Mouse (Mus musculus) lung, embryonic 14.5 days (tissue): ENCODE results near the gene Spata20. TPM values are rescaled to one million over a fixed set of nuclear protein-coding genes. Genes with fewer than 3 reads are reported as not detected.

Experiments used
- ATAC-seq: fragments of 200-750 bp; cut with Nextera tagmentation; 2 replicates; pipeline ENCODE4 v1.8.0; 2017; ENCODE audit warnings: mild to moderate bottlenecking, moderate TSS enrichment, moderate library complexity; ENCODE audit not compliant: insufficient read depth
- DNase-seq: peaks from one replicate; pipeline ENCODE4 v3.0.0-alpha.2; 2015
- H3K27ac ChIP-seq: fragments of 300-500 bp; sonication (generic); 2 replicates; pipeline ENCODE4 v1.5.1; 2014; ENCODE audit warnings: low read depth, mild to moderate bottlenecking, moderate library complexity
- H3K27me3 ChIP-seq: fragments of 300-500 bp; sonication (generic); 2 replicates; pipeline ENCODE4 v1.6.1; 2014; ENCODE audit warnings: low read length, control low read depth; ENCODE audit not compliant: insufficient read depth
- H3K36me3 ChIP-seq: fragments of 300-500 bp; sonication (generic); 2 replicates; pipeline ENCODE4 v1.6.1; 2014; ENCODE audit warnings: control low read depth; ENCODE audit not compliant: insufficient read depth
- H3K4me1 ChIP-seq: fragments of 300-500 bp; sonication (generic); 2 replicates; pipeline ENCODE4 v1.6.1; 2014; ENCODE audit warnings: antibody characterized with exemption, control low read depth; ENCODE audit not compliant: insufficient read depth
- H3K4me2 ChIP-seq: fragments of 300-500 bp; sonication (generic); 2 replicates; pipeline ENCODE4 v1.6.1; 2014; ENCODE audit warnings: mild to moderate bottlenecking
- H3K4me3 ChIP-seq: fragments of 300-500 bp; sonication (generic); 2 replicates; pipeline ENCODE4 v1.5.1; 2014; ENCODE audit warnings: low read depth, low read length
- H3K9ac ChIP-seq: fragments of 300-500 bp; sonication (generic); 2 replicates; pipeline ENCODE4 v1.6.1; 2014
- H3K9me3 ChIP-seq: fragments of 300-500 bp; sonication (generic); 2 replicates; pipeline ENCODE4 v1.6.1; 2016; ENCODE audit warnings: low read depth, low read length, control low read depth
- CTCF ChIP-seq: IDR thresholded peaks from 2 replicates; pipeline ENCODE4 v1.5.1; 2016; ENCODE audit warnings: antibody characterized with exemption, low read depth
- WGBS: fragments of 180-500 bp; shearing (Covaris S2); extraction: QIAGEN DNeasy Blood & Tissue Kit; methylation state at CpG from one replicate; pipeline ENCODE4 v1.1.7; 2014; 5-methylcytosine and 5-hydroxymethylcytosine counted together
- polyA plus RNA-seq: library from polyadenylated mRNA; unstranded; fragments of >200 nt; fragmentation: Nextera tagmentation; extraction: Ambion mirVana; gene quantifications from 2 replicates; pipeline ENCODE4 v1.2.1, GENCODE M21; 2014

Spata20 gene
- 0.42 TPM in 1 of 2 replicates, not detected in the other for polyA plus RNA-seq

- peak; percentile 87 for ATAC-seq
Measured at GRCm38 (mm10) chr11:94486001-94486400, at the start of gene Spata20. TSS of gene Spata20 (minus strand) at chr11:94486179.

GRCm38 (mm10) chr11:94533171-94533570 is 47.2 kb upstream of the Spata20 start:
- Histone ChIP-seq H3K4me3 (no peak overlapping the region), H3K9me3 (no peaks in the 10 kb centered on the region), H3K27ac (no peak overlapping the region), H3K27me3 (no peaks in the 10 kb centered on the region), H3K4me2 (no peak overlapping the region), H3K4me1 (no peaks in the 10 kb centered on the region), H3K9ac (no peak overlapping the region), H3K36me3 (no peaks in the 10 kb centered on the region)
- ATAC-seq (no peak), DNase-seq (no peak)
- WGBS = 64% methylated on average over 8 of the region's 8 CpGs
- TF ChIP-seq CTCF = no peak

More at GRCm38 (mm10) chr11:94486001-94486400, at the start of gene Spata20:
- Histone ChIP-seq H3K9me3 (no peaks in the 10 kb centered on the region), H3K9ac (no peak within 1 kb of the TSS), H3K4me1 (0 out of 2 replicates have a peak, but pooled peaks cover 1% of the 10 kb centered on the region), H3K4me2 (peak within 1 kb of the TSS; percentile 48; the same call in 1 of the 2 replicates), H3K36me3 (no peaks in the 10 kb centered on the region), H3K27ac (no peak within 1 kb of the TSS), H3K27me3 (0 out of 2 replicates have a peak, but pooled peaks cover 5% of the 10 kb centered on the region), H3K4me3 (peak within 1 kb of the TSS; percentile 15)
- under 1% methylated on average over 24 of the region's 24 CpGs for WGBS
- TF ChIP-seq CTCF = peak; percentile 98
- DNase-seq = peak; percentile 92

GRCm38 (mm10) chr11:94528879-94529278 is 42.9 kb upstream of the Spata20 start:
- no peak overlapping the region for H3K4me2 ChIP-seq
- no peak overlapping the region for H3K9ac ChIP-seq
- H3K36me3 ChIP-seq = no peaks in the 10 kb centered on the region
- H3K9me3 ChIP-seq = no peaks in the 10 kb centered on the region
- no peaks in the 10 kb centered on the region for H3K27me3 ChIP-seq
- H3K4me1 ChIP-seq = 0 out of 2 replicates have a peak, but pooled peaks cover 4% of the 10 kb centered on the region
- no peak overlapping the region for H3K27ac ChIP-seq
- TF ChIP-seq CTCF = no peak
- ATAC-seq = no peak
- WGBS = 46% methylated on average over 3 of the region's 3 CpGs
- no peak for DNase-seq
- no peak overlapping the region for H3K4me3 ChIP-seq

GRCm38 (mm10) chr11:94526171-94526879 is 40.3 kb upstream of the Spata20 start:
- Histone ChIP-seq H3K4me3 (no peak overlapping the region), H3K4me2 (no peak overlapping the region), H3K9me3 (no peaks in the 10 kb centered on the region), H3K9ac (no peak overlapping the region), H3K27me3 (no peaks in the 10 kb centered on the region), H3K27ac (no peak overlapping the region), H3K4me1 (peaks cover 12% of the 10 kb centered on the region), H3K36me3 (no peaks in the 10 kb centered on the region)
- peak; percentile 60 for ATAC-seq
- 36% methylated on average over 9 of the region's 9 CpGs for WGBS
- no peak for TF ChIP-seq CTCF
- DNase-seq = peak; percentile 55

GRCm38 (mm10) chr11:94521219-94521843 is 35.4 kb upstream of the Spata20 start, which contains the start of gene Mycbpap:
TSS of gene Mycbpap (minus strand) at chr11:94521742.
- under 1% methylated on average over 42 of the region's 42 CpGs for WGBS
- Histone ChIP-seq H3K4me1 (peaks cover 12% of the 10 kb centered on the region), H3K36me3 (no peaks in the 10 kb centered on the region), H3K9me3 (no peaks in the 10 kb centered on the region), H3K9ac (peak within 1 kb of the TSS; percentile 65), H3K27ac (no peak within 1 kb of the TSS), H3K4me2 (peak within 1 kb of the TSS; percentile 91), H3K27me3 (no peaks in the 10 kb centered on the region), H3K4me3 (peak within 1 kb of the TSS; percentile 51)
- ATAC-seq = peak; percentile 82
- DNase-seq = peak; percentile 87
- TF ChIP-seq CTCF = peak; percentile 41

GRCm38 (mm10) chr11:94513452-94513851 is 27.5 kb upstream of the Spata20 start:
- Histone ChIP-seq H3K4me3 (no peak overlapping the region), H3K9ac (no peak overlapping the region), H3K27ac (no peak overlapping the region), H3K36me3 (no peaks in the 10 kb centered on the region), H3K4me2 (no peak overlapping the region), H3K4me1 (no peaks in the 10 kb centered on the region), H3K27me3 (no peaks in the 10 kb centered on the region), H3K9me3 (peaks cover 6% of the 10 kb centered on the region; the same call in 1 of the 2 replicates)
- no peak for TF ChIP-seq CTCF
- peak; percentile 69 for DNase-seq
- 27% methylated on average over 9 of the region's 9 CpGs for WGBS
- peak; percentile 62 for ATAC-seq

GRCm38 (mm10) chr11:94508976-94509375 is 23.0 kb upstream of the Spata20 start:
- Histone ChIP-seq H3K36me3 (no peaks in the 10 kb centered on the region), H3K27ac (no peak overlapping the region), H3K9me3 (peaks cover 6% of the 10 kb centered on the region; the same call in 1 of the 2 replicates), H3K4me2 (no peak overlapping the region), H3K27me3 (no peaks in the 10 kb centered on the region), H3K4me3 (no peak overlapping the region), H3K4me1 (no peaks in the 10 kb centered on the region), H3K9ac (no peak overlapping the region)
- ATAC-seq (no peak), DNase-seq (no peak)
- WGBS = 72% methylated on average over 10 of the region's 10 CpGs
- TF ChIP-seq CTCF = no peak
